Mouse (Mus musculus) macrophage (primary cell): Measurements from ENCODE around the gene Vmn1r94. TPM values are rescaled to one million over a fixed set of nuclear protein-coding genes. Genes with fewer than 3 reads are reported as not detected.
"Not testable (repeated sequence)": the region's sequence is repeated elsewhere in the genome, so short reads cannot be mapped to it uniquely, and the experiment has no call there.

Experiments
- H3K27ac ChIP-seq: fragments of 350-480 bp; formaldehyde crosslinking; 2 replicates; pipeline ENCODE4 v1.9.0; 2021
- H3K36me3 ChIP-seq: fragments of 350-480 bp; formaldehyde crosslinking; 2 replicates; pipeline ENCODE4 v1.9.0; 2021; ENCODE audit errors: inconsistent target
- H3K4me3 ChIP-seq: fragments of 350-480 bp; formaldehyde crosslinking; 2 replicates; pipeline ENCODE4 v1.9.0; 2021; ENCODE audit errors: inconsistent target
- H3K79me2 ChIP-seq: fragments of 350-480 bp; formaldehyde crosslinking; 2 replicates; pipeline ENCODE4 v1.9.0; 2021; ENCODE audit errors: inconsistent target
- WGBS: methylation state at CpG from one replicate; pipeline ENCODE4 v1.1.7; 2026; ENCODE audit warnings: inconsistent platforms; ENCODE audit not compliant: missing documents; 5-methylcytosine and 5-hydroxymethylcytosine counted together
- polyA plus RNA-seq: library from polyadenylated mRNA; stranded (reverse); fragments of 250-400 nt; gene quantifications from 3 replicates; pipeline ENCODE4 v1.2.4, GENCODE M21; 2018; ENCODE audit warnings: inconsistent platforms
- total RNA-seq, 78 experiments: library from RNA; depleted of rRNA; stranded (reverse); fragments of 250-400 nt; gene quantifications; 1 replicate in 9 of 78; 2 replicates in 24 of 78; 3 replicates in 43 of 78; 4 replicates in 2 of 78; pipeline ENCODE4 v1.2.4; 2018; ENCODE audit warnings: inconsistent platforms in 56 of 78

The Vmn1r94 gene
- not detected for total RNA-seq (2018; cell fraction: chromatin; rRNA removed)
- total RNA-seq (2018; cell fraction: cytosol; rRNA removed) = not detected
- not detected for total RNA-seq (2018; cell fraction: nucleus; rRNA removed)
- polyA plus RNA-seq = not detected in 3 replicates

- H3K4me3 ChIP-seq, H3K79me2 ChIP-seq, H3K27ac ChIP-seq, H3K36me3 ChIP-seq: not testable (repeated sequence)
- no CpG with 5 or more reads among the region's 3 CpGs for WGBS
Measured at GRCm38 (mm10) chr7:20168277-20168676, at the start of gene Vmn1r94. Vmn1r94 (minus strand) TSS chr7:20168377.

GRCm38 (mm10) chr7:20205507-20205906 lies 37.3 kb upstream of the Vmn1r94 start, which contains the start of gene Gm6164:
Gm6164 (minus strand) TSS chr7:20205607.
- not testable (repeated sequence) for H3K36me3 ChIP-seq, H3K79me2 ChIP-seq, H3K27ac ChIP-seq, H3K4me3 ChIP-seq
- WGBS = no CpG with 5 or more reads among the region's 2 CpGs

- H3K27ac ChIP-seq, H3K79me2 ChIP-seq: not testable (repeated sequence)
- WGBS = no CpG with 5 or more reads among the region's 3 CpGs
Measured at GRCm38 (mm10) chr7:20193410-20193809, 25.2 kb upstream of the Vmn1r94 start, which contains the start of gene Vmn1r95. Vmn1r95 (plus strand) TSS chr7:20193710.

GRCm38 (mm10) chr7:20138988-20139387 lies 29.2 kb downstream of the Vmn1r94 start, which contains the start of gene Vmn1r93:
Vmn1r93 (minus strand) TSS chr7:20139088.
- H3K36me3 ChIP-seq, H3K27ac ChIP-seq, H3K79me2 ChIP-seq, H3K4me3 ChIP-seq: not testable (repeated sequence)
- no CpG with 5 or more reads among the region's 5 CpGs for WGBS

More at GRCm38 (mm10) chr7:20193410-20193809, 25.2 kb upstream of the Vmn1r94 start, which contains the start of gene Vmn1r95:
- not testable (repeated sequence) for H3K36me3 ChIP-seq, H3K4me3 ChIP-seq

- H3K79me2 ChIP-seq, H3K27ac ChIP-seq, H3K4me3 ChIP-seq, H3K36me3 ChIP-seq: not testable (repeated sequence)
- WGBS = no CpG with 5 or more reads among the region's 2 CpGs
Measured at GRCm38 (mm10) chr7:20122479-20122878, 45.7 kb downstream of the Vmn1r94 start, which contains the start of gene Gm16442. Gm16442 (minus strand) TSS chr7:20122579.

Other genes with a start within 250 kb of the Vmn1r94 start
- gene Pvr, start 247.2 kb downstream of the Vmn1r94 start, polyA plus RNA-seq = 13.0 to 22.9 TPM (median 22.5 TPM) in 3 replicates
- gene Igsf23, start 217.6 kb downstream of the Vmn1r94 start, polyA plus RNA-seq = not detected in 3 replicates
- gene Ceacam20, start 203.0 kb downstream of the Vmn1r94 start, polyA plus RNA-seq = not detected in 3 replicates
- gene Nlrp9b, start 176.9 kb downstream of the Vmn1r94 start, polyA plus RNA-seq = not detected in 3 replicates
- not detected in 3 replicates for gene Vmn1r91, start 68.7 kb downstream of the Vmn1r94 start, polyA plus RNA-seq
- gene Gm16442, start 45.8 kb downstream of the Vmn1r94 start, polyA plus RNA-seq = not detected in 3 replicates
- gene Vmn1r93, start 29.3 kb downstream of the Vmn1r94 start, polyA plus RNA-seq = not detected in 3 replicates
- gene Vmn1r95, start 25.3 kb upstream of the Vmn1r94 start, polyA plus RNA-seq = not detected in 3 replicates
- gene Gm6164, start 37.2 kb upstream of the Vmn1r94 start, polyA plus RNA-seq = not detected in 3 replicates
- gene Gm4498, start 65.5 kb upstream of the Vmn1r94 start, polyA plus RNA-seq = not detected in 3 replicates
- gene Gm5890, start 94.5 kb upstream of the Vmn1r94 start, polyA plus RNA-seq = not detected in 3 replicates
- gene Gm4133, start 165.7 kb upstream of the Vmn1r94 start, polyA plus RNA-seq = not detected in 3 replicates
- not detected in 3 replicates for gene Gm5728, start 207.0 kb upstream of the Vmn1r94 start, polyA plus RNA-seq
- gene Vmn1r100, start 249.6 kb upstream of the Vmn1r94 start, polyA plus RNA-seq = not detected in 3 replicates